Mouse (Mus musculus) hindbrain, embryonic 16.5 days (tissue): ENCODE data around the gene Ak3. TPM values are rescaled to one million over a fixed set of nuclear protein-coding genes. Genes with fewer than 3 reads are reported as not detected.

Experiments used
- ATAC-seq: fragments of 200-750 bp; cut with Nextera tagmentation; 2 replicates; pipeline ENCODE4 v1.8.0; 2017; ENCODE audit warnings: moderate TSS enrichment, moderate library complexity
- H3K27ac ChIP-seq: fragments of 300-500 bp; sonication (generic); 2 replicates; pipeline ENCODE4 v1.5.1; 2014; ENCODE audit warnings: low read depth, mild to moderate bottlenecking, control low read depth, low read length, moderate library complexity
- H3K27me3 ChIP-seq: fragments of 300-500 bp; sonication (generic); replicated peaks from 2 replicates; pipeline ENCODE4 v1.6.1; 2014; ENCODE audit warnings: low read length; ENCODE audit not compliant: control insufficient read depth, insufficient read depth
- H3K36me3 ChIP-seq: fragments of 300-500 bp; sonication (generic); 2 replicates; pipeline ENCODE4 v1.6.1; 2014; ENCODE audit warnings: mild to moderate bottlenecking, low read length, moderate library complexity, mixed read lengths; ENCODE audit not compliant: control insufficient read depth, insufficient read depth
- H3K4me1 ChIP-seq: fragments of 300-500 bp; sonication (generic); 2 replicates; pipeline ENCODE4 v1.6.1; 2014; ENCODE audit warnings: low read depth, low read length; ENCODE audit not compliant: control insufficient read depth, insufficient read depth
- H3K4me2 ChIP-seq: fragments of 300-500 bp; sonication (generic); 2 replicates; pipeline ENCODE4 v1.6.1; 2014; ENCODE audit warnings: mild to moderate bottlenecking, low read length, control low read depth, moderate library complexity
- H3K4me3 ChIP-seq: fragments of 300-500 bp; sonication (generic); 2 replicates; pipeline ENCODE4 v1.5.1; 2014; ENCODE audit warnings: mild to moderate bottlenecking, low read length, control low read depth, moderate library complexity
- H3K9ac ChIP-seq: fragments of 300-500 bp; sonication (generic); 2 replicates; pipeline ENCODE4 v1.6.1; 2014; ENCODE audit warnings: low read depth, mild to moderate bottlenecking, control low read depth, low read length, moderate library complexity
- H3K9me3 ChIP-seq: fragments of 300-500 bp; sonication (generic); 2 replicates; pipeline ENCODE4 v1.6.1; 2014; ENCODE audit warnings: mild to moderate bottlenecking, low read length, moderate library complexity; ENCODE audit not compliant: control insufficient read depth
- WGBS: fragments of 180-500 bp; shearing (Covaris S2); extraction: QIAGEN DNeasy Blood & Tissue Kit; methylation state at CpG from one replicate; pipeline ENCODE4 v1.1.7; 2014; 5-methylcytosine and 5-hydroxymethylcytosine counted together
- polyA plus RNA-seq: library from polyadenylated mRNA; unstranded; fragments of >200 nt; fragmentation: Nextera tagmentation; extraction: Ambion mirVana; gene quantifications from 2 replicates; pipeline ENCODE4 v1.2.1, GENCODE M21; 2015

Ak3 gene
- polyA plus RNA-seq: 74.4 and 75.2 TPM in 2 replicates

DNA sequence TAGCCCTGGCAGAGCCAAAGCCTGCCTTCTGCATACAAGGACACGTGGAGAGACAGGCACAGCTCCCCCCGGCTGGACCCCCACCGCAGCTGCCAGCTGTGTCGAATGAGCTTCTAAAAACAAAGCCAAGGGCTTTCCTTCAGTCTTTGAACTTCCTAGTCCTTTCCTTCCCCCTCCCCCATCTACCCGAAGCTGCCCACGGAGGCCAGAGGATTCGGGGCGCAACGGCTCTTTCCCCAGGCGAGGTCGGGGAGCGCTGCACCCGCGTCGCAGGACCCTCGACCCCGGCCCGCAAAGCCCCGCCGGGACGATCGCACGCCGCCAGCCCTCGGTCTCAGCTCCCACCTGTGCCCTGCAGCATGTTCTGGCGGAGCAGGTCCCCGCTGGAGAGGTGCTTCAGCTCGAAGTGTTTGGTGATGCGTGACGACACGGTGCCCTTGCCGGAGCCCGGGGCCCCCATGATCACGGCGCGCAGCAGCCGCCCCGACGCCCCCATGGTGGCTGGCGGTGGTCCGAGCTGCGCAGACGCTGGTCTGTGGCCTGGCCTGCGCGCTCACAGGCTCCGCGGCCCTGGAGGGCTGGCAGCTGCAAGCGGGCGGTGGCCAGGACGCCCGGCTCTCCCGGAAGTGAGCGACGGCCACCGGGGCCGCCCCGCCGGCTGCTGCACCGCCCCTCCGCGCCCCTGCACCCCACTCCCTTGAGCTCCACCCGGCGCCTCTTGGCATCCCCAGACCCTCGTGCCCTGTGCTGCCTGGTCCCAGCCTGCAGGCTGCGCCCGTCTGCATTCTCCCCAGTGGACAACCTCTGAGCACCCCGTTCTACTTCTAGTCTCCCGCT is at the start of gene Ak3:
Gene Ak3, minus strand, starts transcription at position 628 of the 837 bp plus-strand sequence.
- Histone ChIP-seq H3K27me3 (no peaks in the 10 kb centered on the region), H3K4me1 (peaks cover 13% of the 10 kb centered on the region), H3K36me3 (no peaks in the 10 kb centered on the region), H3K27ac (peak within 1 kb of the TSS; percentile 76), H3K4me3 (peak within 1 kb of the TSS; percentile 62), H3K9me3 (no peaks in the 10 kb centered on the region), H3K9ac (peak within 1 kb of the TSS; percentile 79), H3K4me2 (peak within 1 kb of the TSS; percentile 76)
- ATAC-seq: peak; percentile 95
- WGBS: under 1% methylated on average over 66 of the region's 68 CpGs

DNA sequence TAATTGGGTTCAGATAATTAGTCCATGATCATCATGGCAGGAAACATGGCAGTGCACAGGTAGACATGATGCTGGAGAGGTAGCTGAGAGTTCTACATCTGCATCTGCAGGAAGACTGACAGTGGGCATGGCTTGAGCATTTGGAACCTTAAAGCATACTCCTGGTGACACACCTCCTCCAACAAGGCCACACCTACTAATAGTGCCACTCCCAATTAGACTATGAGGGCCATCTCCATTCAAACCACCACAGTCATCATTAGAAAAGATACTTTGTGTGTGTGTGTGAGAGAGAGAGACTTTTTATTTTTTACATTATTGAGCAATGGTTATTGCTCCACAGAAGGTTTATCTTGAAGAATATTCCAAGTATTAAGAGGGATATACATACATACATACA is 44.4 kb upstream of the Ak3 start:
- H3K9ac ChIP-seq: no peak overlapping the region
- no peak overlapping the region for H3K4me3 ChIP-seq
- no peaks in the 10 kb centered on the region for H3K27me3 ChIP-seq
- no peaks in the 10 kb centered on the region for H3K9me3 ChIP-seq
- H3K4me2 ChIP-seq: no peak overlapping the region
- H3K36me3 ChIP-seq: no peaks in the 10 kb centered on the region
- H3K27ac ChIP-seq: no peak overlapping the region
- no peaks in the 10 kb centered on the region for H3K4me1 ChIP-seq
- ATAC-seq: no peak

DNA sequence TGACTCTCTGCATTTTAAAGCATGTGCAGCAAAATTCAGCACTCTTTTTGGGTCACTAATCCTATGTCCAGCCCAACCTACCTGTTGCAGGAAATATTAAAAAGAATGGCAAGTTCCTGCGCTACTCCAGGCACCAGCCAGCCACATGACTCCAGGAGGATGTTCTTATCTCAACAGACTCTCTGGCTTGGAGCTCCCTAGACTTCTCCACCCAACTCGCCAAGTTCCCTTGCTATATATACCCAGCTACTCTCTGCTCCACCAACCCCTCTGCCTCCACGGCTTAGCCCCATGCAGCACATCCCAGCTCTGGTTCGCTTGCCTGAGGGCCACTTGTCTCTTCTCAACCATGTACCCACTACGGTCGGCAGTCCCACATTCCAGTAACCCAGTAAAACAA is 40.9 kb upstream of the Ak3 start:
- Histone ChIP-seq H3K4me1 (no peaks in the 10 kb centered on the region), H3K4me3 (no peak overlapping the region), H3K27me3 (no peaks in the 10 kb centered on the region), H3K27ac (no peak overlapping the region), H3K9ac (no peak overlapping the region), H3K9me3 (no peaks in the 10 kb centered on the region), H3K36me3 (no peaks in the 10 kb centered on the region), H3K4me2 (no peak overlapping the region)
- ATAC-seq: no peak
- WGBS: 84% methylated on average over 6 of the region's 6 CpGs

DNA sequence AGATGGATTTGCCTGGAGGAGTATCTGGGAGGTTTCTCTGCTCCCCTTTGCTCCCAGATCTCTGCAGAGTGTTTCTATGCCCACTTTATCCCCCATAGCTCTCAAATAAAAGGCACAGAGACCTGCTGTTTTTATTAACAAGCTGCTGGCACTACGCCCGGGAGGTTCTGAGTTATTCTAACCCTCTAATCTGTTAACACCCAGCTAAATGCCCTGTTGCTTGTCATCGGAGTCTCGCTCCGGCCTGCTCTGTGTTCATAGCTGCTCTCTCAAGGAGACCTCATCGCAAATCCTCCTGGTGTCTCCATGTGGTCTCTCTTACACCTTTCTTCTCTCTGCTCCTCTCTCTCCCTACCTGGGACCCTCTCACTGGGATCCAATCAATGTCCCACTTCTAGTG is 27.0 kb upstream of the Ak3 start:
- Histone ChIP-seq H3K9me3 (no peaks in the 10 kb centered on the region), H3K9ac (no peak overlapping the region), H3K4me3 (no peak overlapping the region), H3K4me1 (no peaks in the 10 kb centered on the region), H3K27me3 (no peaks in the 10 kb centered on the region), H3K27ac (no peak overlapping the region), H3K4me2 (no peak overlapping the region), H3K36me3 (no peaks in the 10 kb centered on the region)
- 52% methylated on average over 6 of the region's 6 CpGs for WGBS
- ATAC-seq: no peak

DNA sequence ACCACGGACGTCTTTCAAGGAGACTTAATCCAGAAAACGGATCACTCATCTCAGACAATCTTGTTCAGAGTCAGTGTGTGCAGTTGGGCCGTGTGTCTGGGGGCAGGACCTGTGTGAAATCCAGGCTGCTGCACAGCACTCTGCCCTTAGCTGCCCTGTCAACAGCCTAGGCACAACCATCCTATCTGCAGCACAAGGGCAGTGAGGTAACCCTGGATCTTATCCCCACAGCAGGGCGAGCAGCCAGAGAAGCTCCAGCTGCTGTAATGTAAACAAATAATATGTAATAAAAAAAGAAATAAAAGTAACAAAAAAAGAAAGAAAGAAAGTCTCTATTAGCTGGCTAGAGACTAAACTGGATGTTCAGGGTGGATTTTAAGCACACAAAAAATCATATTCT is 21.4 kb upstream of the Ak3 start:
- H3K27ac ChIP-seq: no peak overlapping the region
- no peak overlapping the region for H3K9ac ChIP-seq
- 85% methylated on average over 5 of the region's 5 CpGs for WGBS
- H3K4me1 ChIP-seq: no peaks in the 10 kb centered on the region
- no peaks in the 10 kb centered on the region for H3K27me3 ChIP-seq
- H3K4me3 ChIP-seq: no peak overlapping the region
- no peaks in the 10 kb centered on the region for H3K36me3 ChIP-seq
- no peak overlapping the region for H3K4me2 ChIP-seq
- no peak for ATAC-seq
- no peaks in the 10 kb centered on the region for H3K9me3 ChIP-seq

DNA sequence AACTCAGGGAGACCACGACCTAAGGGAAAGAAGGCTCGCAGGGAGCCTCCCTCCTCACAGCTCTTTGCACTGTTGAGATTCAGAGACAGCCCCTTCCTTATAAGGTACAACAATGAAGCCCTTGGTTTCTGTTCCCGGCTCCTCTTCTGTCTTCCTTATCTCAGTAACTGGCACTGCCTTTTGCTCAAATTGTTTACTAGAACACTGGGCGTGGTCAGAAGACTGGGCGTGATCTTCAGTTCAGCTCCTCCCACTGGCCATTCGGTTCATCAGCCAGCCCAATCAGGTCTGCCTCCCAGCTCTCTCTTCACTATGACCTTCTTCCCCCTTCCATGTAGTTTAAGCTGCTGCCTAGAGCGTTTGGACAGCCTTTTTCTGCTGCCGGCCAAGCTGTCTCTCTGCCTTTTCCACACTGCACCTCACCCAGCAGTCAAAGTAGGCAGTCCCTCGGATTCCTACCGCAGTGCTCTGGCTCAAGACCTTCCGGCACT is 19.3 kb upstream of the Ak3 start:
- Histone ChIP-seq H3K27ac (no peak overlapping the region), H3K4me3 (peak overlapping the region; percentile 19; the same call in 1 of the 2 replicates), H3K4me2 (peak overlapping the region; percentile 42), H3K9me3 (no peaks in the 10 kb centered on the region), H3K27me3 (no peaks in the 10 kb centered on the region), H3K9ac (no peak overlapping the region), H3K4me1 (no peaks in the 10 kb centered on the region), H3K36me3 (no peaks in the 10 kb centered on the region)
- peak; percentile 13; the same call in 1 of the 2 replicates for ATAC-seq
- WGBS: 17% methylated on average over 11 of the region's 11 CpGs

DNA sequence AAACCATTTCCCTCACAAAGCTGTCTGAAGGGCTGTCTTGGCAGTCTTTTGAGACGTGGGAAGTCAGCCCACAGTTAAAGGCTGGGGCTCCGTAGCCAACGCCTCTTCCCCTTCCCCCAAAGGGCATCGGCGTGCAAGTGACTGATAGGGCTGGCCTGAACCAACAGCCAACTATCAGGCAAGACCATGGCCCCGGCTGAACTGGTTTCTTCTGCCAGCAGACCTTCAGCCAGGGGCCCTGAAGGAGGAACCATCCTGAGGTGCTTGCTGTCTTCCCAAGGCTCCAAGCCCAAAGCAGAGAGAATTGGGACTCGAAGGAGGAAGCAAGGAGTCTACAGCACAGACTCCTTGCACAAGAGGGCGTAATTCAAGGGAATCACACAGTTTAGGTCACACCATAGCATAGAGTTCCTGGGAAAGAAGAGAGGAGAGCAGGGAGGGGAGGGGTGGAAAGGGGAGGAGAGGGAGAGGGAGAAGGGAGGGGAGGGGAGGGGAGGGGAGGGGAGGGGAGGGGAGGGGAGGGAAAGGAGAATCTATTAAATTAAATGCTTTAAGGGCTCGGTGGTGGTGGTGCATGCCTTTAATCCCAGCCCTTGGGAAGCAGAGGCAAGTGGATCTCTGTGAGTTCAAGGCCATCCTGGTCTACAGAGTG is 16.8 kb upstream of the Ak3 start:
- no peak overlapping the region for H3K4me3 ChIP-seq
- ATAC-seq: 0 out of 2 replicates have a peak, but pooled peaks have one; percentile 15

DNA sequence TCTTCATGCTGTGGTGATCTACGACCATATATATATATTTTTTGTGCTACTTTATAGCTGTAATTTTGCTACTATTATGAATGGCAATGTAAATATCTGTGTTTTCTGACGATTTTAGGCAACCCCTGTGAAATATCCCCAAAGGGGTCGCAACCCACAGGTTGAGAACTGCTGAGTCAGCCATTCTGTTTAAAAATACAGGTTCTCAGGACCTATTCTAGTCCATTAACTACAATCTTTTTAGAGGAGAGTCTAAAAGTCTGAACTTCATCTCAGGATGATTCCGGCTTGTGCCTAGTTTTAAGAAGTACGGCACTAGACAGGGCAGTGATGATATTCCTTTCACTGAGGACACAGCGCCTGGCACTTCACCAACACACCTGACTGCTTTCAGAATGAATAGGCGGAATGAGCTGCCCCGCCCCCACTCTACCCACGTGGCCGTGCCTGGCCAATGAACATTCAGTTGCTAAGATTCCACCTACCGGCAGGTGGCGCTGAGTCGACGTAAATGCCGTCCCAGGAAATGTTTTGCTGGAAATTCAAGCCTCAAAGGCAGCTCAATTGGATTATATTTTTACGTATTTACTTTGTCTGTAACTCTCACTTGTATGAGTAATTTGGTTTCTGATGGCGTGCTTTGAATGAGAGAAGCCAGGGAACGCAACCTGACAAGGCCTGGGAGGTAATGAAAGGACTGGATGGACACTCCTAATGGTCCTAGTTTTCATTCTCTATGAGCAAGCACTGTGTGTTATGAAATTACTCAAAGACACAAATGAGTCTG is 16.0 kb upstream of the Ak3 start:
- 17% methylated on average over 18 of the region's 18 CpGs for WGBS
- Histone ChIP-seq H3K9me3 (no peaks in the 10 kb centered on the region), H3K4me3 (peak overlapping the region; percentile 20), H3K27ac (no peak overlapping the region), H3K27me3 (no peaks in the 10 kb centered on the region), H3K4me2 (peak overlapping the region; percentile 56), H3K9ac (no peak overlapping the region), H3K4me1 (no peaks in the 10 kb centered on the region), H3K36me3 (no peaks in the 10 kb centered on the region)
- ATAC-seq: peak; percentile 86

More for the DNA sequence above, 16.8 kb upstream of the Ak3 start:
- Histone ChIP-seq H3K27me3 (no peaks in the 10 kb centered on the region), H3K36me3 (no peaks in the 10 kb centered on the region), H3K4me2 (peak overlapping the region; percentile 56; the same call in 1 of the 2 replicates), H3K9me3 (no peaks in the 10 kb centered on the region), H3K4me1 (no peaks in the 10 kb centered on the region), H3K27ac (no peak overlapping the region), H3K9ac (no peak overlapping the region)
- 61% methylated on average over 9 of the region's 9 CpGs for WGBS

DNA sequence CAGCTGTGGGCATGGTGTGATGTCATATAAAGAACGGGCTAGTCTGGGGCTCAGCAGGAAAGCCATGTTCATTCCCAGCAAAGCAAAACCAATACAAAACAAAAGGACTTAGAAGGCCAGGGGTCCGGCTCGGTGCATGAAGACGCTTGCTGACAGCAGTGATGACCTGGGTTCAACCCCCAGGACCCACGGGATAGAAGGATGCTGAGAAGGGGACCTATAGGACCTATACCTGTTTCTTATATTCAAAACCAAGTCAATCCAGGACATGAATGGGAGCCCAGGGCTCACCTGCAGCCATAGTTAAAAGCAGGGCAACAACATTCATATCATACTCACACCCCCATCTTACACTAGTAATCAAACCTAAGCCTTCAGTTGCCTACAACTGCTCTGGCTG is 15.2 kb upstream of the Ak3 start:
- Histone ChIP-seq H3K4me2 (no peak overlapping the region), H3K9me3 (no peaks in the 10 kb centered on the region), H3K4me3 (no peak overlapping the region), H3K27ac (no peak overlapping the region), H3K4me1 (no peaks in the 10 kb centered on the region), H3K36me3 (no peaks in the 10 kb centered on the region), H3K27me3 (no peaks in the 10 kb centered on the region), H3K9ac (no peak overlapping the region)
- ATAC-seq: no peak
- 84% methylated on average over 5 of the region's 5 CpGs for WGBS
